Mouse (Mus musculus): Measurements from ENCODE around the gene Thumpd3.

Gene Thumpd3

GRCm38 (mm10) chr6:113077569-113078030 lies 31.6 kb downstream of the Thumpd3 start:
- no peak for DNase-seq (ENCODE audit: low spot score in 2 of 2)

- DNase-seq (ENCODE audit: low spot score in 2 of 2): peak; percentile 37 to 48
Measured at GRCm38 (mm10) chr6:113078031-113078721, 32.2 kb downstream of the Thumpd3 start.

- peak; percentile 28 to 47 for DNase-seq (ENCODE audit: low spot score in 2 of 2)
Measured at GRCm38 (mm10) chr6:113079492-113079891, 33.5 kb downstream of the Thumpd3 start.

DNA sequence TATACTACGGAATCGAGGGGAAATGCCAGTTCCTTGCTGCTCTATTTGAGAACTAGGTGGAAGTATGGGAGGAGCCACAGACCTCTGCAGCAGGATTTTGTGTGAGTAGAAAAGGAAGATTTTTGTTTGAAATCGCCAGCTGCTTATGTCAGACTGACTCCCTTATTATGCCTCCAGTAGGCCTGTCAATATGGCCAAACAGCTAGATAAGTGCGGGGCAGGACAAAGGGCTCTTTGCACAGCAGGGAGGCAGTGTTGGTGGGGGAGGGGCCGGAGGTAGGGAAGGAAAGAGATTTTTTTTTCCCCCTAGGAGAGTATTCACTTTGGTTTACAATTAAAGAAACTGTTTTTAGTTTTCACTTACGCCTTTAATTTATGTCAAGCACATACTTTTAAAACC lies 36.2 kb downstream of the Thumpd3 start:
- DNase-seq (ENCODE audit: low spot score in 2 of 2): no peak

- no peak for DNase-seq (ENCODE audit: low spot score in 2 of 2)
Measured at GRCm38 (mm10) chr6:113084590-113084989, 38.6 kb downstream of the Thumpd3 start.

GRCm38 (mm10) chr6:113093206-113093605 lies 47.2 kb downstream of the Thumpd3 start:
- no peak for DNase-seq (ENCODE audit: low spot score in 2 of 2)

- DNase-seq (ENCODE audit: low spot score in 2 of 2): no peak
Measured at GRCm38 (mm10) chr6:113095547-113095946, 49.5 kb downstream of the Thumpd3 start.

DNA sequence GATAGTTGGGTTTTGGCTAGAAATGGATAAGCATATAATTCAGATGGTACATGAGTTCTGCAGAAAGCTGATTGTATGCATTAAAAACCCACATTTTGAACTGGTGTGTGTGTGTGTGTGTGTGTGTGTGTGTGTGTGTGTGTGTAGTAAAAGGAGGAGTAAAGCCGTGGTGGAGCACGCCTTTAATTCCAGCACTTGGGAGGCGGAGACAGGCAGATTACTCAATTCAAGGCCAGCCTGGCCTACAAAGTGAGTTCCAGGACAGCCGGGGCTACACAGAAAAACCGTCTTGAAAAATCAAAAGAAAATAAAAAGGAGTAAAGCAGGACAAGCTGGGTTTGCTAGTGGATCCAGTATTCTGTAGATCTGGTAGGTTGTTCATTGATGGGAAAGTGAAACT lies 51.6 kb downstream of the Thumpd3 start:
- no peak for DNase-seq (ENCODE audit: low spot score in 2 of 2)

GRCm38 (mm10) chr6:113099640-113100289 lies 53.7 kb downstream of the Thumpd3 start:
- DNase-seq (ENCODE audit: low spot score in 2 of 2): peak; percentile 88 to 92

DNA sequence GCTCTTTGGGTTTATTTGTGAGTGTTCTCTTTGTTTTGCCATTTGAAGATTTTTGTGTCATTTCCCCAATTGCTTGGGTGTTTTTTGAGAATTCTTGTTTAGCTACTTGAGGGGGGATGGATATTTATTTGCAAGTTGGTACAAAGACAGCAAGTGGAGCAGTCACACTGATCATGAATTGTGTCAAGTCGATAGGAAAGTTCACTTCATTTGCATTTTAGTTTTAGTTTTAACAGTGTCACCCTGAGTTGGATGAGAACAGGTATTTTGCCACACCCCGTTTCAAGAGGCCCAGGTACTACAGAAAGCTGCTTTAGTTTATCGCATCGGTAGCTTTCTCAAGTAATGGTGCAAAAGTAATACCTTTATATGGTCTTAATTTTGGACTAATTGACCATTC lies 56.5 kb downstream of the Thumpd3 start:
- DNase-seq (ENCODE audit: low spot score in 2 of 2): no peak

- DNase-seq (ENCODE audit: low spot score in 2 of 2): peak in 1 of 2 experiments; percentile 45
Measured at GRCm38 (mm10) chr6:113103765-113104164, 57.7 kb downstream of the Thumpd3 start.

DNA sequence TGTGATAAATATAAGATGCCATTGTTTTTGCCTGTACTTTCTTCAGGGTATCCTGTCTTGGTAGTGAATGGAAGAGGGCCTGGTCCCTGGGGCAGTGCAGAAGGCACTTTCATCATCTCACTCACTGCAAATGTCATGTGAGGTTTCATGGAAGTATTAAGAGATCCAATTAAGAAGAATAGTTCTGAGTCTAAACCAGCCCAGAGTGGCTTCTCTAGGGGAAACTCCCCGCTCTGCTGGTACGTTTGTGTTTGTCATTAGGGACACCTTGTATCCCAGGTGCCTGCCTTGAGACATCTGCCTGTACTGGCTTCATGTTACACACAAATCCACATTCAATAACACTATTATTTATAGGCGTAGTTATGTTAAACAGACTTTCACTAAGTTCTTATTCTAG lies 63.4 kb downstream of the Thumpd3 start:
- DNase-seq (ENCODE audit: low spot score in 2 of 2): no peak

GRCm38 (mm10) chr6:113109956-113110355 lies 63.9 kb downstream of the Thumpd3 start:
- DNase-seq (ENCODE audit: low spot score in 2 of 2): no peak

Data from right cerebral cortex, adult 2 months (tissue).